In the genomic region with DNA sequence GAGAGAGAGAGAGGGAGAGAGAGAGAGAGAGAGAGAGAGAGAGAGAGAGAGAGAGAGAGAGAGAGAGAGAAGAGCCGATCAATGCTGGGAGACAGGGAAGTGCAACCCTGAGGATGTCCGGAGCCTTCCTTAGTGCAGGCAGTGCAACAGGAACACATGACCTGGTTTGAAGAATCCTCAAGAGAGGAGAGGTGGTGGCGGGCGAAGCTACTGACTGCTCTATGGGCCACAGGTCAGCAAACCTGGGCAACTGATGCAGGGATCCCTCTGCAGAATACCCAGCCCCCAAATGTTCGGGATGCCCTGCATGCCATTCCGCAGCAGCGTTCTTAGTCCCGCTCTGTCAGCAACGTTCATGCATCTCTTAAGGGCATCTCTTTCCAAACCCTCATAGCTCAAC, we compare ENCODE assay signal across 11 mouse cellular contexts. TPM values are rescaled to one million over a fixed set of nuclear protein-coding genes. Genes with fewer than 3 reads are reported as not detected.
DNase-seq lines count a peak whose midpoint lies in the region; ATAC-seq and TF ChIP-seq lines count a peak whose summit lies in the region.
"Had no signal": no experiment of that assay in that cellular context is flagged by ENCODE, and none has a peak within 500 bp of the region (broad histone marks: within the 10 kb centered on the region; RNA-seq: fewer than 3 reads in every experiment).

No protein-coding gene starts in this region.

- WGBS in heart, embryonic 11.5 days (ENCODE audit: insufficient replicate concordance), result 28% methylated on average over 9 of the region's 9 CpGs
- 31% methylated on average over 9 of the region's 9 CpGs for WGBS in lung, embryonic 14.5 days
- WGBS in heart, postnatal 0 days, result 30% methylated on average over 9 of the region's 9 CpGs
- 44% methylated on average over 9 of the region's 9 CpGs for WGBS in midbrain, embryonic 16.5 days
- WGBS in stomach, postnatal 0 days, result 50% methylated on average over 7 of the region's 9 CpGs

- no peak for TF ChIP-seq CTCF in lung, embryonic 14.5 days (IDR thresholded peaks at IDR 0.05; ENCODE audit: low read depth)
- no peak for TF ChIP-seq CTCF in heart, postnatal 0 days (IDR thresholded peaks at IDR 0.05; ENCODE audit: low read depth)
- no peak for TF ChIP-seq CTCF in stomach, postnatal 0 days (IDR thresholded peaks at IDR 0.05; ENCODE audit: low read depth)

- ATAC-seq in heart, embryonic 11.5 days (replicated peaks; ENCODE audit: insufficient number of reproducible peaks, low FRiP score, low TSS enrichment), result no peak
- no peak for ATAC-seq in lung, embryonic 14.5 days (ENCODE audit: insufficient read depth)
- no peak for ATAC-seq in heart, postnatal 0 days (ENCODE audit: insufficient read depth, low read depth)
- ATAC-seq in midbrain, embryonic 16.5 days, result no peak
- ATAC-seq in stomach, postnatal 0 days (ENCODE audit: low FRiP score, low TSS enrichment), result no peak

- no peaks in the 10 kb centered on the region for H3K36me3 ChIP-seq in heart, embryonic 11.5 days (ENCODE audit: control insufficient read depth, insufficient read depth, low read length)
- H3K36me3 ChIP-seq in lung, embryonic 14.5 days (ENCODE audit: insufficient read depth), result no peaks in the 10 kb centered on the region
- no peaks in the 10 kb centered on the region for H3K36me3 ChIP-seq in heart, postnatal 0 days (replicated peaks; ENCODE audit: control insufficient read depth, insufficient read depth, low read length)
- no peaks in the 10 kb centered on the region for H3K36me3 ChIP-seq in midbrain, embryonic 16.5 days (ENCODE audit: control insufficient read depth, insufficient read depth, low read length)
- no peaks in the 10 kb centered on the region for H3K36me3 ChIP-seq in stomach, postnatal 0 days (ENCODE audit: control insufficient read depth, insufficient read depth, low read length)
- H3K36me3 ChIP-seq: limb, embryonic 13.5 days had no signal

- no peaks in the 10 kb centered on the region for H3K9me3 ChIP-seq in heart, embryonic 11.5 days (replicated peaks; ENCODE audit: control insufficient read depth, low read length)
- no peaks in the 10 kb centered on the region for H3K9me3 ChIP-seq in lung, embryonic 14.5 days (ENCODE audit: low read depth, low read length)
- no peaks in the 10 kb centered on the region for H3K9me3 ChIP-seq in heart, postnatal 0 days (replicated peaks; ENCODE audit: control insufficient read depth, low read length)
- no peaks in the 10 kb centered on the region for H3K9me3 ChIP-seq in midbrain, embryonic 16.5 days (replicated peaks; ENCODE audit: control insufficient read depth, low read length, poor library complexity, severe bottlenecking)
- no peaks in the 10 kb centered on the region for H3K9me3 ChIP-seq in stomach, postnatal 0 days (ENCODE audit: control insufficient read depth, low read length)
- H3K9me3 ChIP-seq: limb, embryonic 13.5 days had no signal

- no peak overlapping the region for H3K27ac ChIP-seq in heart, embryonic 11.5 days (ENCODE audit: low read depth, low read length)
- H3K27ac ChIP-seq in lung, embryonic 14.5 days (ENCODE audit: low read depth), result peak overlapping the region; percentile 76
- H3K27ac ChIP-seq in heart, postnatal 0 days (ENCODE audit: low read depth), result peak overlapping the region; percentile 68
- H3K27ac ChIP-seq in midbrain, embryonic 16.5 days (ENCODE audit: low read length), result peak overlapping the region; percentile 36
- H3K27ac ChIP-seq in stomach, postnatal 0 days (replicated peaks), result no peak overlapping the region
- H3K27ac ChIP-seq: limb, embryonic 13.5 days had no signal

- no peak overlapping the region for H3K4me2 ChIP-seq in heart, embryonic 11.5 days
- peak overlapping the region; percentile 23; the same call in 1 of the 2 replicates for H3K4me2 ChIP-seq in lung, embryonic 14.5 days
- H3K4me2 ChIP-seq in heart, postnatal 0 days (ENCODE audit: low read depth, low read length), result no peak overlapping the region
- H3K4me2 ChIP-seq in midbrain, embryonic 16.5 days (ENCODE audit: low read length), result no peak overlapping the region
- H3K4me2 ChIP-seq in stomach, postnatal 0 days (replicated peaks; ENCODE audit: low read depth), result no peak overlapping the region
- H3K4me2 ChIP-seq: limb, embryonic 13.5 days had no signal

- no peak for DNase-seq in heart, adult 8-10 months (ENCODE audit: low spot score)
- DNase-seq in lung, embryonic 14.5 days, result no peak
- no peak for DNase-seq in lung, postnatal 4 days
- no peak for DNase-seq in heart, postnatal 0 days (ENCODE audit: low spot score)
- no peak for DNase-seq in stomach, postnatal 0 days (ENCODE audit: low spot score)
- DNase-seq in thymus, postnatal 25 days, result no peak
- DNase-seq: right cerebral cortex, postnatal 14 days had no signal

- peak overlapping the region; percentile 46; the same call in 1 of the 2 replicates for H3K9ac ChIP-seq in heart, embryonic 11.5 days (ENCODE audit: low read depth, low read length)
- no peak overlapping the region for H3K9ac ChIP-seq in lung, embryonic 14.5 days
- no peak overlapping the region for H3K9ac ChIP-seq in heart, postnatal 0 days (replicated peaks; ENCODE audit: low read depth, low read length)
- no peak overlapping the region for H3K9ac ChIP-seq in midbrain, embryonic 16.5 days (ENCODE audit: low read depth, low read length)
- no peak overlapping the region for H3K9ac ChIP-seq in stomach, postnatal 0 days (ENCODE audit: low read length)
- H3K9ac ChIP-seq: limb, embryonic 13.5 days had no signal

- no peaks in the 10 kb centered on the region; the same call in 1 of the 2 replicates for H3K27me3 ChIP-seq in heart, embryonic 11.5 days (ENCODE audit: control insufficient read depth, insufficient read depth, low read length)
- no peaks in the 10 kb centered on the region for H3K27me3 ChIP-seq in lung, embryonic 14.5 days (ENCODE audit: insufficient read depth, low read length)
- H3K27me3 ChIP-seq in heart, postnatal 0 days (ENCODE audit: control insufficient read depth, insufficient read depth, low read length), result no peaks in the 10 kb centered on the region; the same call in 1 of the 2 replicates
- no peaks in the 10 kb centered on the region for H3K27me3 ChIP-seq in midbrain, embryonic 16.5 days (ENCODE audit: control insufficient read depth, insufficient read depth, low read depth, low read length)
- no peaks in the 10 kb centered on the region for H3K27me3 ChIP-seq in stomach, postnatal 0 days (ENCODE audit: control insufficient read depth, insufficient read depth, low read length)

- no peak overlapping the region for H3K4me3 ChIP-seq in heart, embryonic 11.5 days (ENCODE audit: low read depth, low read length)
- no peak overlapping the region for H3K4me3 ChIP-seq in lung, embryonic 14.5 days (ENCODE audit: low read depth, low read length)
- H3K4me3 ChIP-seq in heart, postnatal 0 days (ENCODE audit: low read depth, low read length), result no peak overlapping the region
- H3K4me3 ChIP-seq in midbrain, embryonic 16.5 days (ENCODE audit: low read depth, low read length), result no peak overlapping the region
- no peak overlapping the region for H3K4me3 ChIP-seq in stomach, postnatal 0 days (ENCODE audit: low read depth, low read length)
- H3K4me3 ChIP-seq: limb, embryonic 13.5 days; myocyte had no signal

- peaks cover 44% of the 10 kb centered on the region for H3K4me1 ChIP-seq in heart, embryonic 11.5 days (ENCODE audit: control insufficient read depth, insufficient read depth, low read length)
- peaks cover 26% of the 10 kb centered on the region for H3K4me1 ChIP-seq in lung, embryonic 14.5 days (ENCODE audit: insufficient read depth)
- H3K4me1 ChIP-seq in heart, postnatal 0 days (ENCODE audit: control insufficient read depth, insufficient read depth), result peaks cover 25% of the 10 kb centered on the region
- peaks cover 55% of the 10 kb centered on the region for H3K4me1 ChIP-seq in midbrain, embryonic 16.5 days (ENCODE audit: control insufficient read depth, insufficient read depth, low read length)
- H3K4me1 ChIP-seq in stomach, postnatal 0 days (replicated peaks; ENCODE audit: control insufficient read depth, insufficient read depth), result peaks cover 3% of the 10 kb centered on the region

- no peak for TF ChIP-seq EP300 in heart, postnatal 0 days (IDR thresholded peaks at IDR 0.05; ENCODE audit: low read depth)
- no peak for TF ChIP-seq EP300 in stomach, postnatal 0 days (optimal IDR thresholded peaks at IDR 0.05)

RNA-seq across cellular contexts. Expression of gene Coro2b, which starts 15.9 kb away (rescaled TPM):
- polyA plus RNA-seq in heart, embryonic 11.5 days (2014; fragmentation: Nextera tagmentation; extraction: Ambion mirVana), result 3.7 TPM in 2 replicates
- total RNA-seq in heart, adult 8-10 months (2022), result 10 to 100 TPM in 2 of 4 experiments, 1 to 10 TPM in 2; 8.6 to 12.9 (median 10.1) TPM
- polyA plus RNA-seq in lung, embryonic 14.5 days (2014; fragmentation: Nextera tagmentation; extraction: Ambion mirVana), result 22.2 and 26.2 TPM in 2 replicates
- 9.1 and 45.9 TPM in 2 replicates for total RNA-seq in heart, postnatal 0 days (2014; rRNA removed; ENCODE audit: low replicate concordance)
- polyA plus RNA-seq in heart, postnatal 0 days (2015; fragmentation: Nextera tagmentation; extraction: Ambion mirVana), result 5.1 and 5.5 TPM in 2 replicates
- 32.0 and 33.4 TPM in 2 replicates for polyA plus RNA-seq in midbrain, embryonic 16.5 days (2015; fragmentation: Nextera tagmentation; extraction: Ambion mirVana)
- polyA plus RNA-seq in stomach, postnatal 0 days (2015; fragmentation: Nextera tagmentation; extraction: Ambion mirVana), result 4.9 and 5.4 TPM in 2 replicates

Comparison
In these comparisons a context has a peak if more than half of its experiments do, and no peak if none do; other contexts are left out.
1. H3K27ac ChIP-seq: peak in lung, embryonic 14.5 days (single experiment), heart, postnatal 0 days (single experiment) and midbrain, embryonic 16.5 days (single experiment); none in heart, embryonic 11.5 days (single experiment) and stomach, postnatal 0 days (single experiment).